Mouse (Mus musculus): ENCODE data around the gene Corin.

Gene Corin

DNA sequence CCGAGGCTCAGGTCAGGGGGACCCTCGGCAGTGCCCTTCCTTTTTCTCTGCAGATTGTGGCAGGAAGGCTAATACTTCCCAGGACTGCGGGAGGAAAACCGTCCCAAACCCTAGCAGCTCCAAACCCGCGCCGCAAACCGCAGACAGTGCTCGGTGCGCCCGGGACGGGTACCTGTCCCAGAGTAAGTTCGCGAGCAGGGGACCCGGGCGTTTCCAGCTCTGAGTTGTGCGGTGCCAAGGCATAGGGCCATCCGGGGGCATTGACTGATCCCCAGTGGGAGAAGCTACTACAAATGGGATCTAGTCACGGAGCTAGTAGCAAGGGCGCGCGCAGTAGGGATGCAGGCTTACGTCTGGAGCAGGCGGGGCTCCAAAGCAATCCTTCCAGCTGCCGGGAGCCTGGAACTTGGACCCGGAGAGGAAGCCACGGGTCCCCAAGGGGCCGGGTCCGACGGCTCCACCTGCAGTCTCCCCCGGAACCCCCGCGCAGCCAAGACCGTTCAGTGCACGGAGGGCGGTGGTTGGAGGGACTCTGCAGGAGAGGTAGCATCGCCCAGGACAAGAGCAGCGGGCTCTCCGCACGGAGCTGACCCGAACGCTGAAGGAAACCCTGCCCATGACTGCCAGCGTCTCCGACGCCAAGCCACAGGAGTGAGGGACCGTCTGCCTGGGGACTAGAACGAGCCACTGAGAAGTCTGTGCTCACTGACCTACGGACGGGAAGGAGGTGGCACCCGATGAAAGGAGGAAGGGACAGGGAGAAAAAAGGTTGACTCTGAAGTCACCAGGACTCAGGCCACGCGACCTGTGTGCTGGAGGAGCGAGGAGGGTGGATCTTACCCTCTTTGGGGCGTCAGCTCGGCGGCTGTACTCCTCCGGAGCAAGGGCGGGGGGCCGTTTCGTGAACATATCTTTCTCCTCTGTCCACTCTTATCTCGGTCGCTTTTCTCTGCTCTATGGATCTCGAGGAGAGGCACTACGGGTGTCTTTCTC lies at the start of gene Corin:
Gene Corin, minus strand, starts transcription at position 943 of the 993 bp plus-strand sequence.
- no peak for DNase-seq

DNA sequence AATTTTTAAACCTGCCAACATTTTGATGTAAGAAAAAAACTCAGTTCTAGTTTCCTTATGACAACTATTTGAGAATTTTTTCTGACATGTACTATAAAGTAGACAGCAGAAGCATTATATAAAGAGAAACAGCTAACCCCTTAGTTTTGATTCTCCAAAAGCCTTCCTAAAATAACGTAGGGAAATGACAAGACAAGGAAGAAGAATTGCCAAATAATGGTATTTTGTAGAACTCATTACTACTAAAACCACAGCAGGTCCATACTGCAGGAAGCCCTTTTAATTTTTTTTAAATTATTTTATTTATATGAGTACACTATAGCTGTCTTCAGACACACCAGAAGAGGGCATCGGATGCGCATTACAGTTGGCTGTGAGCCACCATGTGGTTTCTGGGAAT lies 46.9 kb upstream of the Corin start:
- DNase-seq, result no peak

DNA sequence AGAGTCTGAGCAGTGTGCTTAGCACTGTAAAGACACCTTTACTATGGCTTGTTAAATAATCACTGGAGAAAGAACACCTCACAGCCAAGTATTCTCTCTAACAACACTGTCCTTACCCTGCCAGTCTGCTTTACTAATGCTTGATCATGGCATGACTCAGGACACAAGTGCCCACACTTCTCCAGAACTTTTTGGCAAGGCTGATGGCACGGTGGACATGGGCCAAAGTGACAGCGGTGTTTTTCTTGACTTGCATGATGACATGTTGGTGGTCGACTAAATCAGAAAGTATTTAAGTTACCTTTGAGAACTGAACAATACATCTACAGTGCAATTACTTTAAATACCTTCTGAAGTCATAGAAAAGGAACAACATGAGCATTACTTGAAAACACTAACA lies 24.6 kb upstream of the Corin start:
- DNase-seq, result no peak

- no peak for DNase-seq
Measured at GRCm38 (mm10) chr5:72513808-72514207, 9.5 kb upstream of the Corin start.

DNA sequence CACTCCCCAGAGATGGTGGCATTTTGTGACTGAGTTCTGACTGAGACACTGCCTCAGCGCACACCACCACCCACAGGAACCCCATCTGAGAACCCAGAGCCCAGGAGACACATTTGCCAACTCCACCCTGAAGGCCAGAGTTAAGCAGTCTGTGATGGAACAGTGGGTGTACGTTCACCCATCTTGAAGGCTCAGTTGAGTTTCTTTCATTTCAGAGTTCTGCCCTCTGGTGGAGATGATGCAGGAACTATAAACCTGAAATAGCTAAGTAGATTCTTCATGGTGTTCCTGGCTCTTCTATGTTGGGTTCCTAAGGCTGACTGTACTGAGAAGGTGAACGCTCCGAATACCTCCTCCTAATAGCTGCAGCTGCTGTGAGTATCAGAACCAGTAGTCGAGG lies 1.5 kb upstream of the Corin start:
- no peak for DNase-seq

GRCm38 (mm10) chr5:72502778-72503177 lies 1.5 kb downstream of the Corin start:
- DNase-seq, result no peak

GRCm38 (mm10) chr5:72501763-72502162 lies 2.5 kb downstream of the Corin start:
- DNase-seq, result no peak

- no peak for DNase-seq
Measured at GRCm38 (mm10) chr5:72498271-72498670, 6.0 kb downstream of the Corin start.

DNA sequence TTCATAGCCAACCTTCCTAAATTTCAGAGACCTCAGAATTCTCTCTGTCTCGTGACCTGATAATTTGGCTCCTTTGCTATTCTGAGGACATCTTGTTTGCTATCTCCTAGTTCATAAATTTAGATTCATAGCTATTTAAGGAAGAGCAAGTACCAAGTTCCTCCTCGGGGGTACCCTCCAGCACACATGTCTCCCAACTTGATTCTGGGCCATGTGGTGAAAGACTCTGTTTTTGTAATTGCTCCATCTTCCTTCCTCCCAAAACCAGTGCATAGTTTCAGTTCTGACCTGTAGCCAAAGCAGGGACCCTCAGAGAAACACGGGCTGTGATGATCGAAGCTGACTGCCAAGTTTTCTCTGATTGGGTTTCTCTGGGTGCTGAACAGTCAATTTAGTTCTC lies 7.5 kb downstream of the Corin start:
- DNase-seq, result no peak

DNA sequence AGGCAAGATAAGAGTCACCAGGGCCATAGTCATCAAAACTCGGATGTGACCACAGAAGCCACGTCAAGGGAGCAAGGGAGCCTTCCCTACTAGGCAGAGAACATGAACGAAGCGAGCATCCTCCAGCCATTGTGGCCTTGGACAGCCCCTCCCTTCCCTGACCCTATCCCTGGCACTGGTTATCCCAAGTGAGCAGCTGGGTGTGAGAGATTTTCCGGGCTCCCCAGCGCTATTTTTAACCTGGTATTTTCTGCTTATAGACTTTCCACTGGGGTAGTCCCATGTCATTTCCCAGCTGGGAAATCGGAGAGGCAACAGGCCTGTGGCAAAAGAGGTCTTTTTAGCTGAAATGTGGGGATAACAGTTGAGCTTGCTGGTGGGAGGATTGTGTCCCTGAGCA lies 10.4 kb downstream of the Corin start:
- no peak for DNase-seq

DNA sequence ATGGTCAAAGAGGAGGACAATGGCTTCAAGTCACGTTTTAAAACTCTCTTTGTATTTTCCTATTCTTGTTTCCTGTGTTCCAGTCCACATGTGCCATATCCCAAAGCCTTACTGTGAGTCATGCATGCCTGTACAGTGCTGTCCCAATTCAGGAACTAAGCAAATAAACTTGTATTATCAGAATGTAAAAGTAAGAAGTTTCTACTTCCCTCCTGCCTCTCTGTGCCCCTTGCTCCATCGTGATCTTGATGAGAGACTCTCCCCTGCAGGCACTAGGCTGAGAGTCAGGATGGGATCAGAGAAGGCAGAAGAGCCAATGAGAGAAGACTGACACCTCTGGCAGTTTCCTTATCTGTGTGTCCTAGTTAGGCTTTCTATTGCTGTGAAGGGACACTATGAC lies 13.0 kb downstream of the Corin start:
- DNase-seq, result no peak

DNA sequence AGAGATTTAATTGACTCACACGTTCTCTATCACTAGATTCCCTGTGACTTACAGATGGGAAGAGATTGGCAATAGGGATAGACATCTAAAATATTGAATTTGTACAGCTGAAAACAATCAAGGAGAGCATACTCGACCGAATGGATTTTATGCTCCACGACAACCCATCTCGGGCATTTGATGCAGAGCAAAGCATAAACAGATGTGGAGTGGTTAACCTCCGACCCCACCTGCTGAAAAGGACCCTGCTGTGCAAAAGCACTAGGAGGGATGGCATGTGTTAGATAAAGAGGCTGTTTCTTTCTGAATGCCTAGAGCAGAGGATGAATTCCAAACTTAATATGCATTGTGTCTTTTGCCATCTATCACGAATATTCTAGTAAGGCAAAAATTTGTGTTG lies 23.8 kb downstream of the Corin start:
- DNase-seq, result no peak

- no peak for DNase-seq
Measured at GRCm38 (mm10) chr5:72472317-72473009, 31.8 kb downstream of the Corin start.

- DNase-seq, result no peak
Measured at GRCm38 (mm10) chr5:72471746-72472145, 32.5 kb downstream of the Corin start.

DNA sequence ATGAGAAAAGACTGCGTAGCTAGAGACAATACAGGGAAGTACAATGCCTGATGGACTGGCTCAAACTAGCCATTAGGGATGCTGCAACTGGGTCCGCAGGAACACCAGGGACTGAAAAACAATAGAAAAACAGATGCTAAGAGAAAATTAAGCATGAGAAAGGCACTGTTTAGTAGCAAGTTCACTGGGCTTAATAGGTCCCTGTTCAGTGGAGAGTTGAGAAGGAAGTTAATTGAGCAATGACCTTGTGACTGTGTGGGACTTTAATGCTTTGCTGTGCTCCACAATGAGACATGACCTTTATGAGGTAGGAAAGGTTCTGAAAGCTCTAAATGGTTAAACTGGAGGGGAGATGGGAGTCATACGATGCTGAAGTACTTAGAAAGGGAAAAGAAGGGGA lies 39.3 kb downstream of the Corin start:
- no peak for DNase-seq

DNA sequence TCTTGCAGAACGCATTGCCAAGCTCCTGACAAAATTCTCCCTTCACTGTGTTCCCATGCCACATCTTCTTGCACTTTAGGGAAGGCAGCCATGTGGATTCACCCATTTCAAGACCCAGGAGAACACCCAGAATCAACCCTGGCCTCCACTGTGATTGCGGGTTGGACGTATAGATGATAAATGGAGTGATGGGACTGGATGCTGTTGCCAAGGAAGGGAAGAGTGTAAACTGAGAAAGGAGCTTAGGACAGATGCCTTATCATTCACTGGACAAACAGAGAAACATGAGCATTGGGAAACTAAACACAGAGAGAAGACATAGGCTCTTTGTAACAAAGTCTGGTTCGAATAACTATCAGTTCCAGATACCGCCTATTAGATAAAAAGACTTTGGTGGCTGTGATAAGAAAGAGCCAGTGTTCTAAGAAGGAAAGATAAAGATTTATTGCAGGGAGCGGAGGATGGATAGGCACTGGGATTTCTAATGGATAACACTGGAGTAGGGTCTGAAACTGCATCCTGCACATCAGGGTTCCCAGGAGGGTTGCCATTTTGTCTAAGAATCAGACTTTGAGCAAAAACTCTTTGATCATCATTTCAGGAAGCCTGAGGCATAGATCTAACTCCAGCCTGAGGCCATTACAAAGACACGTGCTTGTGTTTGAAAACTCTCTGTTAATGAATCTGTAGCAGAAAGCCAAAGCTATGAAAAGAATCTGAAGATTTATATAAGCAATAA lies 44.7 kb downstream of the Corin start:
- DNase-seq, result no peak

DNA sequence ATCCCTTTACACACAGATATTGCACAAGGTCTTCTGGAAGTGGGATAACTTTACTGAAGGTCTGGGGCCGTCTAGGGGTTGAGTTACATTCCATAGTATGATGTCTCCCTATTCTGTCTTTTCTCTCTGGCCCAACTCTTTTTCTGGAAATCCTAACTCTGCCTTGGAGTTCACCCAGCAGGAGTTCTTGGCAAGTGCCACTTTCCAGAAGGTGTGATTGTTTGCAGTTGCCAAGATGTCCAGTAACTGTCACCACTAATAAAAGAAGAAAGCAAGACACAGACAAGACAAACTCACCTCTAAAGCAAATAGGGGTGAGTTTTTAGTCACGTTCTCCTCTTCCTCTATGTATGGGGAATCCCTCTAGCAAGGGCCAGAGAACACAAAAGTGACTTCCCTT lies 50.6 kb downstream of the Corin start:
- DNase-seq, result peak; percentile 53 to 59

DNA sequence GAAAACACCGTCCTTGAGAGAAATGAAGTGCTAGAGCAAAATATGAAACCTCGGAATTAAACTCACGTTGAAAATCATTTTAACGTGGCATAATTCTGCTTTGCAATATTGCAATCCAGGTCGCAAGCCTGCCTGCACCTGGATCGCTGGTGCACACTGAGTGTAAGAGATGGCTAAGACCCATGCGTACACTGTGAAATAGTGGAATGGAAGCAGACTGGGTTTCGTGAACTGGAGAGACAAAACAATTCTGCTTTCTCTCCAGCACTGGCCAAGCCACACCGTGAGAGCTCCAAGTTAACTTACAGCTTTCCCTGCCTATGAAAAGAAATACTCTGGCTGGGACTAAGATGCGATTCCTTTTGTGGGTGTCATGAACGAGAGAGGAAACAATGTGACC lies 51.1 kb downstream of the Corin start:
- peak in 1 of 2 experiments; percentile 5 for DNase-seq

DNA sequence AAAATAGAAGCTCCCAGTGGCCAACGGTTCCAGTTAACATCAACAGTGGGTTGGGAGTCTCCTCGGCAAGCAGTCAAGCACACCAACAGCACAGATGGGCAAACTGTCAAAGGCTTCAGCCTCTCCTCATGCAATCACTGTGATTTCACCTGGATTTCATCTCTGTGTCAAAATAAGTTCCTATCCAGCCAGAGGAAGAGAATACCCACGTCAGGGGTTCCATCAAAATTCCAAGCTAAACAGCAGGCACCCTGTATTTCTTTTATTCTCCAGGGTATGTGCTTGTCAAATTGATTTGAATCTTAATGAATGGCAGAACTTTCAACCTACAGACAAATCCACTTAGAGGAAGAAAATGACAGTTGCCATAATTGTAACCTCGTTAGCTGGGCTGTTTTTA lies 51.5 kb downstream of the Corin start:
- DNase-seq, result no peak

GRCm38 (mm10) chr5:72448846-72449245 lies 55.4 kb downstream of the Corin start:
- DNase-seq, result no peak

DNA sequence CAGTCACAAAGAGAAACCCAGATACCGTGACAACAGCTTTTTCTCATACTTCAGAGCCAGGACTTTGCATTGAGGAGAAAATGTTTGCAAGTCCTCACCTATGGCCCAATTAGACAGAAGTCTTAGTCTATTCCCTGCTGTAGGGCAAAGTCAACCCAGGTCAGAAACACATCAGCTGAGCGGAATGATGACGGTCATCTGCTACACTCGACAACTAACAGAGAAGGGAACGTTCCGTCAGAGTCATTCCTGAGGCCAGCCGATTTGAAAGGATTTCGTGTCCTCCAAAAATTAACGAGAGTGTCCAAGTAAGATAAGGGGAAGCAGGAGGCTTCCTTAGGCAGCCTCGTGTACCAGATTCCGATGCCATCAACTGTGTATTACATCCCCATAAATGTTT lies 58.2 kb downstream of the Corin start:
- no peak for DNase-seq

DNA sequence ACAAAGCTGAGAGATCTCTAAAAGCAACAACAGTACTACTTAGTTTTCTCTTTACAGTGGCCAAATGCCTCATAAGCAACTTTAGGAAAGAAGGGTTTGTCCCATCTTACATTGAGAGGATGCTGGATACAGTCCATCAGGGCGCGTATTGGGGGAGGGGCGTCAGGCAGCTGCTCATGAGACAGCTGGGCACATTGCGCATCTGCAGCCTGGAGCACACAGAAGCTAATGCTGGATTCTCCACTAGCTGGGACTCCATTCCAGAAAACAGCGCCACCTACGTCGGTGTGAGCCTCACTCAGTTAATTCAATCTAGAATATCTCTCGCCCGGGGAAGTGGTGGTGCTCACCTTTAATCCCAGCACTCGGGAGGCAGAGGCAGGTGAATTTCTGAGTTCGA lies 60.3 kb downstream of the Corin start:
- no peak for DNase-seq

DNA sequence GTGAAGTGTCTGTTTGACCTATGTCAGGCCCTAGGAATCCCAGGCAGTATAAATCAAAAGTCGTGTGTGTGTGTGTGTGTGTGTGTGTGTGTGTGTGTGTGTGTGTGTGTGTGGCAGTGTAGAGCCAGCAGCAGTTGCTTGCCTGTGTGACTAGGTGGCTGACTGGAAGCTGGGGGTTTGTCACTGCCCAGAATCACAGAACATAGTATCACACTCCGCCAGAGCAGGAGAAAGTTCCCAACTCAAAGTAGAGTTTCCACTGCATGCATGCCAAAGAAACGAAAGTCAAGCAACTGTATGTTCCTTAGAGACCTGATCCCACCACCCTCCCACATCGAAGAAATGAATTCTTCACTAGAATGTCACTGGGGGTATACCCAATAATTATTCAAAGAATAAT lies 61.3 kb downstream of the Corin start:
- no peak for DNase-seq

All from cerebellum, postnatal 36 days (tissue).